Mouse (Mus musculus) cerebellum, adult 2 months (tissue): ENCODE measurements around the gene Mthfd1.

Source experiments
- CTCF ChIP-seq: fragments of 200-500 bp; IDR thresholded peaks from 2 replicates; pipeline ENCODE4 v1.5.1; 2011; ENCODE audit warnings: low read depth, mild to moderate bottlenecking, control low read depth, low read length, moderate library complexity, borderline replicate concordance; ENCODE audit not compliant: insufficient read depth
- POLR2A ChIP-seq: fragments of 200-500 bp; IDR thresholded peaks from 2 replicates; pipeline ENCODE4 v1.6.1; 2011; ENCODE audit warnings: low read length, control low read depth, borderline replicate concordance; ENCODE audit not compliant: insufficient read depth

- TF ChIP-seq CTCF (no peak), POLR2A (no peak)
These were observed 81.2 kb downstream of the Mthfd1 start for GRCm38 (mm10) chr12:76336111-76336965.
